Comparison of ENCODE assay signal across 8 mouse cellular contexts in the genomic region with DNA sequence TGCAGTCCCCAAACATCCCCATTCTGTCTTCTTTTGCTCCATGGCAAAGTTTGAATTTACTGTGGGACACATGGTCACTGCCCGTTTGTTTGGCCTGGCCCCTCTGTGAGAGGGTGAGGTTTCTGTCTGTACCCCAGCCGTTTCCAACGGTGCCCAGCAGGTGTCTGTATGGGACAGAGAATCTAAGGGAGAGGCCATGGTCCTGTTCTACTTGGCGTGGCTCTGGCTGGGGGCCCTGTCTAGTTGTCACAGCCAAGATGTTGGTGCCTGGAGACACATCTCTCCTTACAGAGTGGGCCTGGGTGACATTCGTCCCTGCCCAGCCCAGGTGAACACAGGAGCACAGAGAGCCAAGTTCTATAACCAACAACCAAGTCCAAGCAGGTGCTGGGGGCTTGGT. TPM values are rescaled to one million over a fixed set of nuclear protein-coding genes. Genes with fewer than 3 reads are reported as not detected.
DNase-seq lines count a peak whose midpoint lies in the region.
"Had no signal": no experiment of that assay in that cellular context is flagged by ENCODE, and none has a peak within 500 bp of the region (broad histone marks: within the 10 kb centered on the region; RNA-seq: fewer than 3 reads in every experiment).

No protein-coding gene starts in this region.

- DNase-seq in 3T3-L1 (ENCODE audit: low read depth, low spot score), result peak; percentile 18
- peak; percentile 69 for DNase-seq in A20 (ENCODE audit: low read depth, low spot score)
- DNase-seq in limb, embryonic 10.5 days (ENCODE audit: low spot score), result no peak
- peak; percentile 42 for DNase-seq in lung, postnatal 14 days
- no peak for DNase-seq in left cerebral cortex, adult 9 months (ENCODE audit: low spot score in 2 of 2)
- DNase-seq in right cerebral cortex, postnatal 25 days, result no peak
- no peak for DNase-seq in frontal cortex, postnatal 10 days (ENCODE audit: low spot score in 2 of 2)

- H3K4me3 ChIP-seq in limb, embryonic 10.5 days, result no peak overlapping the region
- H3K4me3 ChIP-seq: embryonic facial prominence, embryonic 13.5 days had no signal

- WGBS in limb, embryonic 10.5 days, result 72% methylated on average over 5 of the region's 5 CpGs

- H3K9me3 ChIP-seq in limb, embryonic 10.5 days (replicated peaks), result no peaks in the 10 kb centered on the region
- H3K9me3 ChIP-seq: embryonic facial prominence, embryonic 13.5 days had no signal

- 0 out of 2 replicates have a peak overlapping the region, but pooled peaks have one; percentile 4 for H3K27ac ChIP-seq in limb, embryonic 10.5 days
- H3K27ac ChIP-seq: embryonic facial prominence, embryonic 13.5 days had no signal

- H3K4me1 ChIP-seq in limb, embryonic 10.5 days, result peaks cover 18% of the 10 kb centered on the region

- no peaks in the 10 kb centered on the region for H3K36me3 ChIP-seq in limb, embryonic 10.5 days
- H3K36me3 ChIP-seq: embryonic facial prominence, embryonic 13.5 days had no signal

- H3K27me3 ChIP-seq in limb, embryonic 10.5 days (ENCODE audit: low read depth, poor library complexity, severe bottlenecking), result no peaks in the 10 kb centered on the region
- H3K27me3 ChIP-seq: embryonic facial prominence, embryonic 13.5 days had no signal

RNA-seq across cellular contexts. Expression of a gene that starts 4.5 kb away (rescaled TPM):
- polyA plus RNA-seq in limb, embryonic 10.5 days (2016; fragmentation: Nextera tagmentation; extraction: Ambion mirVana), result 2.6 and 3.1 TPM in 2 replicates

RNA-seq across cellular contexts. Expression of a gene that starts 26.3 kb away (rescaled TPM):
- polyA plus RNA-seq in limb, embryonic 10.5 days (2016; fragmentation: Nextera tagmentation; extraction: Ambion mirVana), result 0.16 TPM in 1 of 2 replicates, not detected in the other

RNA-seq across cellular contexts. Expression of a gene that starts 47.3 kb away (rescaled TPM):
- 17.0 and 18.2 TPM in 2 replicates for polyA plus RNA-seq in limb, embryonic 10.5 days (2016; fragmentation: Nextera tagmentation; extraction: Ambion mirVana)

RNA-seq across cellular contexts. Expression of a gene that starts 51.7 kb away (rescaled TPM):
- polyA plus RNA-seq in limb, embryonic 10.5 days (2016; fragmentation: Nextera tagmentation; extraction: Ambion mirVana), result 0.11 and 0.48 TPM in 2 replicates

RNA-seq across cellular contexts. Expression of a gene that starts 51.9 kb away (rescaled TPM):
- polyA plus RNA-seq in limb, embryonic 10.5 days (2016; fragmentation: Nextera tagmentation; extraction: Ambion mirVana), result 38.3 and 52.5 TPM in 2 replicates

Comparison
In these comparisons a context has a peak if more than half of its experiments do, and no peak if none do; other contexts are left out.
1. DNase-seq: peak in 3T3-L1 (single experiment), A20 (single experiment) and lung, postnatal 14 days (single experiment); none in limb, embryonic 10.5 days (single experiment), left cerebral cortex, adult 9 months (0 of 2), right cerebral cortex, postnatal 25 days (single experiment) and frontal cortex, postnatal 10 days (0 of 2).